Comparison of ENCODE assay signal across 7 mouse cellular contexts in genomic region chrX:19167121-19167853, GRCm38 (mm10).
DNase-seq lines count a peak whose midpoint lies in the region; ATAC-seq and TF ChIP-seq lines count a peak whose summit lies in the region.

No protein-coding gene starts in this region.

- no peak overlapping the region for H3K27ac ChIP-seq in CH12.LX (ENCODE audit: insufficient read depth, low read depth)
- H3K27ac ChIP-seq in kidney, embryonic 14.5 days (ENCODE audit: low read depth, low read length) = peak overlapping the region; percentile 24; the same call in 1 of the 2 replicates

- no peaks in the 10 kb centered on the region for H3K36me3 ChIP-seq in CH12.LX (replicated peaks in 1 of 2; ENCODE audit: control insufficient read depth in 1 of 2, insufficient read depth in 1 of 2, low read length in 1 of 2)
- no peaks in the 10 kb centered on the region for H3K36me3 ChIP-seq in kidney, embryonic 14.5 days (ENCODE audit: control insufficient read depth, insufficient read depth, low read length)

- H3K4me1 ChIP-seq in CH12.LX (ENCODE audit: control insufficient read depth in 1 of 2, insufficient read depth in 2 of 2) = peaks cover 0 to 4% of the 10 kb centered on the region in 2 experiments; a peak in 1 of 4 replicates
- no peaks in the 10 kb centered on the region for H3K4me1 ChIP-seq in kidney, embryonic 14.5 days (ENCODE audit: control insufficient read depth, insufficient read depth, low read length)

- H3K27me3 ChIP-seq in CH12.LX (replicated peaks) = no peaks in the 10 kb centered on the region
- no peaks in the 10 kb centered on the region for H3K27me3 ChIP-seq in kidney, embryonic 14.5 days (ENCODE audit: control insufficient read depth, insufficient read depth, low read length)

- no peaks in the 10 kb centered on the region for H3K79me2 ChIP-seq in CH12.LX (replicated peaks; ENCODE audit: control insufficient read depth, extremely low read depth, insufficient read depth, poor library complexity, severe bottlenecking)

- H3K9ac ChIP-seq in CH12.LX (ENCODE audit: insufficient read depth, low read depth) = peak overlapping the region; percentile 66
- no peak overlapping the region for H3K9ac ChIP-seq in kidney, embryonic 14.5 days (ENCODE audit: low read depth, low read length)

- no peak for TF ChIP-seq RAD21 in CH12.LX (IDR thresholded peaks at IDR 0.05; ENCODE audit: low read depth, low read length)

- DNase-seq in B cell, adult 2 months = peak; percentile 11 to 31
- peak; percentile 46 for DNase-seq in CH12.LX (ENCODE audit: extremely low read depth)
- DNase-seq in cerebellum, postnatal 14 days = peak; percentile 17 to 18
- DNase-seq in heart, adult 9 months (ENCODE audit: low spot score in 2 of 2) = peak; percentile 49 to 73
- peak; percentile 4 for DNase-seq in mesoderm, embryonic 11.5 days (ENCODE audit: low read depth, low spot score)
- peak; percentile 23 for DNase-seq in urinary bladder, adult 2 months (ENCODE audit: low spot score)

- in situ Hi-C loops in CH12.LX (cut with MboI; ENCODE audit: low pct_ligation_motif_present, low pct_unique_long_range_greater_than_20kb, low sequenced_read_pairs) = no loop called here

- peak; percentile 89 for ATAC-seq in kidney, embryonic 14.5 days (ENCODE audit: low FRiP score, low TSS enrichment)

- peak; percentile 63; the same call in 1 of the 2 replicates for TF ChIP-seq POLR2A in CH12.LX (IDR thresholded peaks at IDR 0.05; ENCODE audit: low read depth, low read length)

- H3K4me2 ChIP-seq in CH12.LX (ENCODE audit: insufficient read depth, low read depth, poor library complexity, severe bottlenecking) = peak overlapping the region; percentile 71
- H3K4me2 ChIP-seq in kidney, embryonic 14.5 days (replicated peaks; ENCODE audit: low read depth, low read length) = peak overlapping the region; percentile 30; the same call in 1 of the 2 replicates

- no peak for TF ChIP-seq CTCF in CH12.LX (conservative IDR thresholded peaks at IDR 0.05 in 1 of 2, IDR thresholded peaks at IDR 0.05 in 1 of 2; ENCODE audit: low read depth in 2 of 2, low read length in 2 of 2)

- no peak for TF ChIP-seq EP300 in CH12.LX (IDR thresholded peaks at IDR 0.05; ENCODE audit: low read length)

- dilution Hi-C loops in CH12.LX (cut with MboI; ENCODE audit: extremely low pct_ligation_motif_present, extremely low pct_unique_long_range_greater_than_20kb, low sequenced_read_pairs) = no loop called here

- 62% methylated on average over 12 of the region's 12 CpGs for WGBS in kidney, embryonic 14.5 days

- H3K9me3 ChIP-seq in CH12.LX (replicated peaks; ENCODE audit: low read length) = no peaks in the 10 kb centered on the region
- no peaks in the 10 kb centered on the region for H3K9me3 ChIP-seq in kidney, embryonic 14.5 days (ENCODE audit: control insufficient read depth, low read length)

- H3K4me3 ChIP-seq in CH12.LX (replicated peaks in 1 of 3; ENCODE audit: low read depth in 2 of 3, low read length in 2 of 3, poor library complexity in 1 of 3) = peak overlapping the region; percentile 41 to 54 (median 54)
- peak overlapping the region; percentile 22; the same call in 1 of the 2 replicates for H3K4me3 ChIP-seq in kidney, embryonic 14.5 days (ENCODE audit: low read length)

TF ChIP-seq in CH12.LX, 34 proteins besides CTCF, POLR2A, EP300 and RAD21:
- TF ChIP-seq ZNF384 (IDR thresholded peaks at IDR 0.05; ENCODE audit: low read depth, low read length) = 0 out of 2 replicates have a peak, but pooled peaks have one; percentile 17
- no peak for TF ChIP-seq MAZ (IDR thresholded peaks at IDR 0.05; ENCODE audit: low read depth, low read length)
- TF ChIP-seq MYC (IDR thresholded peaks at IDR 0.05; ENCODE audit: low read depth, low read length) = no peak
- TF ChIP-seq BHLHE40 (IDR thresholded peaks at IDR 0.05; ENCODE audit: low read depth, low read length) = peak; percentile 85
- TF ChIP-seq ETS1 (conservative IDR thresholded peaks at IDR 0.05; ENCODE audit: low read depth, low read length) = no peak
- TF ChIP-seq USF2 (conservative IDR thresholded peaks at IDR 0.05; ENCODE audit: low read depth, low read length) = peak; percentile 41
- no peak for TF ChIP-seq GABPA (IDR thresholded peaks at IDR 0.05; ENCODE audit: insufficient replicate concordance, low read depth, low read length)
- TF ChIP-seq MXI1 (IDR thresholded peaks at IDR 0.05; ENCODE audit: low read depth, low read length) = no peak; the same call in 1 of the 2 replicates
- TF ChIP-seq E2F4 (IDR thresholded peaks at IDR 0.05; ENCODE audit: insufficient replicate concordance, low read depth, low read length) = no peak
- TF ChIP-seq USF1 (IDR thresholded peaks at IDR 0.05; ENCODE audit: low read depth, low read length) = peak; percentile 49
- TF ChIP-seq SIN3A (IDR thresholded peaks at IDR 0.05; ENCODE audit: low read length) = no peak
- TF ChIP-seq TBP (conservative IDR thresholded peaks at IDR 0.05; ENCODE audit: low read depth, low read length) = peak; percentile 86

Comparison
In these comparisons a context has a peak if more than half of its experiments do, and no peak if none do; other contexts are left out.
1. DNase-seq: peak in every context shown above with its lines; median percentile 61 in heart, adult 9 months; 46 in CH12.LX; 23 in urinary bladder, adult 2 months; 21 in B cell, adult 2 months; 18 in cerebellum, postnatal 14 days; 4 in mesoderm, embryonic 11.5 days.